Mouse (Mus musculus): ENCODE data around the gene Serpina1e.
"Not testable (repeated sequence)": the region's sequence is repeated elsewhere in the genome, so short reads cannot be mapped to it uniquely, and the experiment has no call there.

The Serpina1e gene

GRCm38 (mm10) chr12:103901929-103902328 is 56.8 kb downstream of the Serpina1e start:
- not testable (repeated sequence) for DNase-seq (ENCODE audit: low read depth, low spot score); H3K27me3 ChIP-seq (ENCODE audit: control insufficient read depth, insufficient read depth, low read length, poor library complexity, severe bottlenecking); H3K36me3 ChIP-seq (ENCODE audit: control insufficient read depth, insufficient read depth, low read length, poor library complexity, severe bottlenecking)

Measured in splenic B cell, adult 2 months (primary cell).